Mouse (Mus musculus): ENCODE data around the gene Bcl2l10.

Gene Bcl2l10

GRCm38 (mm10) chr9:75347458-75347857 is at the start of gene Bcl2l10:
TSS of gene Bcl2l10 (plus strand) at chr9:75347758.
- no peak for DNase-seq (ENCODE audit: low spot score)

GRCm38 (mm10) chr9:75299342-75299741 is 48.2 kb upstream of the Bcl2l10 start:
- DNase-seq (ENCODE audit: low spot score): peak; percentile 34

GRCm38 (mm10) chr9:75303033-75303432 is 44.5 kb upstream of the Bcl2l10 start:
- no peak for DNase-seq (ENCODE audit: low spot score)

GRCm38 (mm10) chr9:75303701-75304261 is 43.8 kb upstream of the Bcl2l10 start:
- DNase-seq (ENCODE audit: low spot score): no peak

GRCm38 (mm10) chr9:75304286-75304685 is 43.3 kb upstream of the Bcl2l10 start:
- no peak for DNase-seq (ENCODE audit: low spot score)

GRCm38 (mm10) chr9:75306126-75306898 is 41.2 kb upstream of the Bcl2l10 start, which contains the start of gene Gnb5:
TSS of gene Gnb5 (plus strand) at chr9:75306288.
- DNase-seq (ENCODE audit: low spot score): no peak

GRCm38 (mm10) chr9:75307015-75307414 is 40.5 kb upstream of the Bcl2l10 start:
- DNase-seq (ENCODE audit: low spot score): no peak

- DNase-seq (ENCODE audit: low spot score): no peak
Observed at GRCm38 (mm10) chr9:75308621-75309020, 38.9 kb upstream of the Bcl2l10 start.

- peak; percentile 75 for DNase-seq (ENCODE audit: low spot score)
Observed at GRCm38 (mm10) chr9:75312008-75312407, 35.5 kb upstream of the Bcl2l10 start.

GRCm38 (mm10) chr9:75313138-75313831 is 34.3 kb upstream of the Bcl2l10 start:
- DNase-seq (ENCODE audit: low spot score): peak; percentile 46

- DNase-seq (ENCODE audit: low spot score): peak; percentile 83
Observed at GRCm38 (mm10) chr9:75313832-75314516, 33.6 kb upstream of the Bcl2l10 start.

- no peak for DNase-seq (ENCODE audit: low spot score)
Observed at GRCm38 (mm10) chr9:75314517-75315105, 32.9 kb upstream of the Bcl2l10 start.

- DNase-seq (ENCODE audit: low spot score): no peak
Observed at GRCm38 (mm10) chr9:75315238-75315637, 32.3 kb upstream of the Bcl2l10 start.

GRCm38 (mm10) chr9:75316771-75317170 is 30.8 kb upstream of the Bcl2l10 start:
- DNase-seq (ENCODE audit: low spot score): no peak

GRCm38 (mm10) chr9:75318196-75318595 is 29.4 kb upstream of the Bcl2l10 start:
- DNase-seq (ENCODE audit: low spot score): no peak

GRCm38 (mm10) chr9:75319365-75319764 is 28.2 kb upstream of the Bcl2l10 start:
- DNase-seq (ENCODE audit: low spot score): peak; percentile 20

- no peak for DNase-seq (ENCODE audit: low spot score)
Observed at GRCm38 (mm10) chr9:75322099-75322885, 25.3 kb upstream of the Bcl2l10 start.

- no peak for DNase-seq (ENCODE audit: low spot score)
Observed at GRCm38 (mm10) chr9:75328047-75328446, 19.5 kb upstream of the Bcl2l10 start.

GRCm38 (mm10) chr9:75330821-75331220 is 16.7 kb upstream of the Bcl2l10 start:
- DNase-seq (ENCODE audit: low spot score): no peak

GRCm38 (mm10) chr9:75334440-75334839 is 13.1 kb upstream of the Bcl2l10 start:
- no peak for DNase-seq (ENCODE audit: low spot score)

- no peak for DNase-seq (ENCODE audit: low spot score)
Observed at GRCm38 (mm10) chr9:75338016-75338415, 9.5 kb upstream of the Bcl2l10 start.

Data from embryo, embryonic 10 days (tissue).